Mouse (Mus musculus) adrenal gland, postnatal 25 days (tissue): ENCODE data around the gene Pcx. TPM values are rescaled to one million over a fixed set of nuclear protein-coding genes. Genes with fewer than 3 reads are reported as not detected.
A peak's percentile ranks its signal among the peaks of the same experiment; 100 is the strongest.

ENCODE experiments used
- DNase-seq: peaks from one replicate; pipeline ENCODE4 v3.0.0; 2021; ENCODE audit warnings: mixed read lengths
- microRNA-seq, 2 experiments: library from miRNA; unstranded; fragments of <30 nt; microRNA quantifications; one replicate each; pipeline ENCODE4 v1.2.0; 2021
- total RNA-seq: library from RNA; stranded (reverse); gene quantifications from 2 replicates; pipeline ENCODE4 v1.2.3, GENCODE M21; 2021

Pcx gene
- total RNA-seq, 1 experiment from 2014 or later: 620 TPM

GRCm38 (mm10) chr19:4620721-4621120 lies 110.4 kb downstream of the Pcx start:
- no peak for DNase-seq

- DNase-seq: no peak
Measured at GRCm38 (mm10) chr19:4622780-4623179, 112.5 kb downstream of the Pcx start.

- DNase-seq: no peak
Measured at GRCm38 (mm10) chr19:4623419-4623818, 113.1 kb downstream of the Pcx start.

- no peak for DNase-seq
Measured at GRCm38 (mm10) chr19:4624006-4624405, 113.7 kb downstream of the Pcx start.

- DNase-seq: no peak
Measured at GRCm38 (mm10) chr19:4624406-4625178, 114.3 kb downstream of the Pcx start.

- peak; percentile 92 for DNase-seq
Measured at GRCm38 (mm10) chr19:4625179-4625828, 115.0 kb downstream of the Pcx start, which contains the start of gene Rce1. Gene Rce1, minus strand, starts transcription at chr19:4625641.

- DNase-seq: no peak
Measured at GRCm38 (mm10) chr19:4625829-4626535, 115.7 kb downstream of the Pcx start.

- DNase-seq: peak; percentile 71
Measured at GRCm38 (mm10) chr19:4628819-4629218, 118.5 kb downstream of the Pcx start.

GRCm38 (mm10) chr19:4635986-4636385 lies 125.7 kb downstream of the Pcx start:
- no peak for DNase-seq

- peak; percentile 37 for DNase-seq
Measured at GRCm38 (mm10) chr19:4644271-4644670, 134.0 kb downstream of the Pcx start.

- no peak for DNase-seq
Measured at GRCm38 (mm10) chr19:4646917-4647492, 136.7 kb downstream of the Pcx start.

GRCm38 (mm10) chr19:4658156-4658555 lies 147.9 kb downstream of the Pcx start:
- DNase-seq: no peak

GRCm38 (mm10) chr19:4666815-4667214 lies 156.5 kb downstream of the Pcx start:
- no peak for DNase-seq

- no peak for DNase-seq
Measured at GRCm38 (mm10) chr19:4670776-4671175, 160.5 kb downstream of the Pcx start.

Small RNA genes within 50 kb of the gene (microRNA-seq; reads per million reads assigned to microRNA genes)
- 0.71 to 1.4 reads per million in 2 experiments for gene Mir6986

Other genes with a start within 250 kb of the Pcx start
- 35.6 and 52.3 TPM in 2 replicates for gene Ssh3, start 241.3 kb upstream of the Pcx start, total RNA-seq
- gene Ankrd13d, start 227.3 kb upstream of the Pcx start, total RNA-seq: 4.3 and 4.9 TPM in 2 replicates
- gene Grk2, start 204.2 kb upstream of the Pcx start, total RNA-seq: 45.8 and 59.4 TPM in 2 replicates
- gene Kdm2a, start 112.2 kb upstream of the Pcx start, total RNA-seq: 116 and 131 TPM in 2 replicates
- 26.8 and 30.4 TPM in 2 replicates for gene Rhod, start 71.0 kb upstream of the Pcx start, total RNA-seq
- 62.2 and 66.7 TPM in 2 replicates for gene Syt12, start 33.0 kb upstream of the Pcx start, total RNA-seq
- 22.0 and 34.8 TPM in 2 replicates for gene 2010003K11Rik, start 11.9 kb upstream of the Pcx start, total RNA-seq
- gene Lrfn4, start 105.2 kb downstream of the Pcx start, total RNA-seq: 4.6 and 6.0 TPM in 2 replicates
- 35.4 and 38.2 TPM in 2 replicates for gene Rce1, start 115.2 kb downstream of the Pcx start, total RNA-seq
- 1.7 TPM in 1 of 2 replicates, not detected in the other for gene Gm960, start 188.2 kb downstream of the Pcx start, total RNA-seq
- gene Sptbn2, start 200.7 kb downstream of the Pcx start, total RNA-seq: 0.73 and 1.00 TPM in 2 replicates
- 16.8 and 17.5 TPM in 2 replicates for gene Rbm4b, start 246.0 kb downstream of the Pcx start, total RNA-seq